Mouse (Mus musculus) left cerebral cortex, postnatal 14 days (tissue): Measurements from ENCODE around the gene Olfr1314. TPM values are rescaled to one million over a fixed set of nuclear protein-coding genes. Genes with fewer than 3 reads are reported as not detected.

Experiments
- DNase-seq, 2 experiments: peaks; one replicate each; pipeline ENCODE4 v3.0.0; 2021 to 2022; ENCODE audit warnings: low spot score in 2 of 2, mixed read lengths in 1 of 2
- intact Hi-C: fragments of 180-260 bp; cut with DNase I; formaldehyde crosslinking; loops from one replicate; pipeline ENCODE4 v1.15.1; 2025
- long read RNA-seq, 2 experiments: library from polyadenylated mRNA; stranded (forward); transcript quantifications; one replicate each; pipeline ENCODE4 v2.0.0; 2021
- total RNA-seq, 2 experiments: library from RNA; stranded (reverse); gene quantifications; 2 replicates each; pipeline ENCODE4 v1.2.3; 2021

Gene Olfr1314
- not detected for total RNA-seq
- long read RNA-seq, experiment 1 = 0 reads
- long read RNA-seq, experiment 2 = 0 reads

DNA sequence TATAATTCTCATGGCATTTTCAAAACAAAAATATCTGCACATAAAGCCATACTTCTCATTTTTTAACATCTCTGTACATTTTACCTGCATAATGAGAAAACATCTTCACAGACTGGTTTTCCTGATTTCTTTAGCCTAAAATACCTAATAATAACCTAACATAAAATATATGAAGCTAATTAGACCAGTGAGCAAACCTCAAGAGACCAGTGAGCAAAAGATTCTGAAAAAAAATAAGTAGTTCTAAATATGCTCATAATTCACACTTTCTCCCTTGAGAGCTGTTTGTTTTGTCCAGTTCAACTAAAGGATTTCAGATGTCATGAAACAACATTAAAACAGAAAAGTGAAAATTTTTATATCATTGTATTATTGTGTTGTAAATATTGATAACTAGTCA lies at the start of gene Olfr1314:
TSS of gene Olfr1314 (minus strand) at position 101 of the 400 bp plus-strand sequence.
- DNase-seq = no peak
- intact Hi-C loops = no loop called here

DNA sequence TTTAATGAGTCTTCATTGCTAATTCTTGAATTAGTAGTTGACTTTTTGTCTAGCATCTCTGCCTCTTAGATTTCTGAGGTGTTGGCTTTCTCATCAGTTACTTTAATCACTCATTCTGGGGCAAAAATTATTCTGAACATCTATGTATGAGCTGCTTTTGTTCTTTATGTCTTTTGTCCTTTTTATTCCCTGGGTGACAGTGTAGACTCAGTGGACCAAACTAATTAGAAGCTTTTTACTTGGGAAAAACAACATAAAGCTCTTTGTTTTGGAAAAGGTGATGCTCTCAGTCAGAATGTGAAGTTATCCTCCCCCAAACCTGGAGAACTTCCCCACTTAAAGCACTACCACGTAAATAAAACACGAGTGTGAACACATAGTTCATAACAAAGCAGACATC lies 43.4 kb upstream of the Olfr1314 start, which contains the start of gene Olfr1317:
TSS of gene Olfr1317 (plus strand) at position 301 of the 400 bp plus-strand sequence.
- DNase-seq = no peak

DNA sequence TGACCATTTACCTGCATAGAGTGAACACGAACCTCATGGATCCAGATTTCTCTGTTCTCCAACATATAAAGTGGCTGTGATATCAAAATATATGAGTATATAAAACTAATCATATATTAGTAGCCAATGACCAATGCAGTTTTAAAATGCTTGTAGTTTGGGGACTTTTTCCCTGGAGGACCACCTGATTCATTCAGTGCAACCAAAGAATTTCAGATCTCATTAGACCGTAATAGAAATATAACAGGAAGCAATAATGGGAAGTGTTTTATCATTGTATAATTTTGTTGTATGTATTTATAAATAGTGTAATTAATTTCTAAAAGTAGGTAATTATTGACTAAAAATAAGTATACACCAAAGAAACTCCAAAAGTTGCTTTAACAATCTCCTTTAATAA lies 38.3 kb upstream of the Olfr1314 start, which contains the start of gene Olfr1316:
TSS of gene Olfr1316 (minus strand) at position 101 of the 400 bp plus-strand sequence.
- DNase-seq = no peak
- intact Hi-C loops = no loop called here

More for the DNA sequence above, 43.4 kb upstream of the Olfr1314 start, which contains the start of gene Olfr1317:
- intact Hi-C loops = no loop called here

DNA sequence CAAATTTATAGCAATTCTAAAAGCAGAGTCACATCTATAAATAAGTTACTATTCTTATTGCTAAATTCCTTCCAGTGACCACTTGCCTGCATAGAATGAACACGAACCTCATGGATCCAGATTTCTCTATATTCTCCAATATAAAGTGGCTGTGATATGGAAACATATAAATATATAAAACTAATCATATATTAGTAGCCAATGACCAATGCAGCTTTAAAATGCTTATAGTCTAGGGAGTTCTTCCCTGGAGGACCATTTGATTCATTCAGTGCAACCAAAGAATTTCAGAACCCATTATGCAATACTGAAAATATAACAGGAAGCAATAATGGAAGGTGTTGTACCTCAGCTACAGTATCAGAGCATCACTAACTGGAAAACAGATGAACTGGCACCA lies 18.8 kb upstream of the Olfr1314 start, which contains the start of gene Olfr1315-ps1:
TSS of gene Olfr1315-ps1 (minus strand) at position 101 of the 400 bp plus-strand sequence.
- no peak for DNase-seq
- intact Hi-C loops = no loop called here

DNA sequence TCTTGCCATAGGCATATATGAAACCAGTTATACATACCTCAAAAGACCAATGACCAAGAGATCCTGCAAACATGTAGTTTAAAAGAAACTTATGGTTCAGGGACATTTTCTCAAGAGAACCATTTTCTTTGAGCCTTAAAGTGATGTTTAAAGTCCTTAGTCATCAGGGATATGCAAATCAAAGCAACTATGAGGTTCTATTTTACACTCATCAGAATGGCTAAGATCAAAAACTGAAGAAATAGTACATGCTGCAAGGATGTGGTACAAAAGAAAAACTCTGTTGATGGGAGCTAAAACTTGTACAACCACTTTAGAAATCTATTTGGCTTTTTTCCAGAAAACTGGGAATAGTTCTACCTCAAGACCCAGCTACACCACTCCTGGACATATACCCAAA lies 18.8 kb downstream of the Olfr1314 start, which contains the start of gene Olfr1313:
TSS of gene Olfr1313 (minus strand) at position 101 of the 400 bp plus-strand sequence.
- intact Hi-C loops = no loop called here
- no peak for DNase-seq

DNA sequence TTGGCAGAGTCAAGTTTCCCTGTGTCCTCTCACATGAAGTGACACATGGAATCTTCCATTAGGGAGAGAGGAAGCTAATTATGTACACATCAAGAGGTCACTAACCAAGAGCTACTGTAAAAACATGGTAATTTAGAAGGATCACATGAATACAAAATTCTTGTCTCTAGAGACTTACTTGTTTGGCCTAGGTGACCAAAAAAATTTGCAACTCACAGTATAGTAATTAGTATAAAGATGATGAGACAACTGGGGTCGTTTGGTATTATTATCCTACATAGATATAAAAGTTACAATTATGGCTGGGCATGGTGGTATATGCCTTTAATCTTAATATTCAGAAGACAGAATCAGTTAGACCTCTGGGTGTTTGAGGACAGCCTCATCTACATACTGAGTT lies 46.4 kb downstream of the Olfr1314 start, which contains the start of gene Olfr1312:
TSS of gene Olfr1312 (minus strand) at position 101 of the 400 bp plus-strand sequence.
- no peak for DNase-seq
- intact Hi-C loops = no loop called here

Other genes starting within 250 kb of the Olfr1314 start
- gene Olfr1305, start 219.6 kb downstream of the Olfr1314 start, total RNA-seq = not detected
- not detected for gene Olfr1306, start 180.5 kb downstream of the Olfr1314 start, total RNA-seq
- under 1 TPM; 0.04 to 0.07 TPM for gene Olfr1307, start 147.3 kb downstream of the Olfr1314 start, total RNA-seq
- not detected for gene Olfr1308, start 131.8 kb downstream of the Olfr1314 start, total RNA-seq
- gene Olfr1309, start 106.5 kb downstream of the Olfr1314 start, total RNA-seq = not detected
- gene Olfr1310, start 84.1 kb downstream of the Olfr1314 start, total RNA-seq = not detected
- gene Olfr1311, start 72.4 kb downstream of the Olfr1314 start, total RNA-seq = not detected
- not detected for gene Olfr1312, start 46.5 kb downstream of the Olfr1314 start, total RNA-seq
- not detected for gene Olfr1313, start 18.9 kb downstream of the Olfr1314 start, total RNA-seq
- gene Olfr1315-ps1, start 18.7 kb upstream of the Olfr1314 start, total RNA-seq = not detected
- gene Olfr1316, start 38.2 kb upstream of the Olfr1314 start, total RNA-seq = not detected
- gene Olfr1317, start 43.5 kb upstream of the Olfr1314 start, total RNA-seq = not detected
- not detected for gene Olfr1318, start 57.4 kb upstream of the Olfr1314 start, total RNA-seq
- gene Lpcat4, start 142.7 kb upstream of the Olfr1314 start, total RNA-seq = 100 to 1,000 TPM; 121 to 122 TPM
- not detected for gene Nutm1, start 162.5 kb upstream of the Olfr1314 start, total RNA-seq
- gene Nop10, start 165.1 kb upstream of the Olfr1314 start, total RNA-seq = 10 to 100 TPM; 70.2 to 71.9 TPM
- 100 to 1,000 TPM; 114 to 125 TPM for gene Slc12a6, start 169.0 kb upstream of the Olfr1314 start, total RNA-seq
- gene Gm21985, start 169.5 kb upstream of the Olfr1314 start, total RNA-seq = 1 to 10 TPM; 1.8 to 3.2 TPM